Mouse (Mus musculus) hindbrain, postnatal 0 days (tissue): ENCODE measurements at regions not wholly inside any gene's neighbourhood (a gene's known extent, or its start where the extent isn't known, plus 50 kb on each side); places are given as distances from the start of the nearest gene placed in this dataset.

ENCODE experiments used
- ATAC-seq: fragments of 200-750 bp; cut with Nextera tagmentation; 2 replicates; pipeline ENCODE4 v1.8.0; 2017; ENCODE audit warnings: mild to moderate bottlenecking, moderate TSS enrichment, moderate library complexity
- DNase-seq: peaks from one replicate; pipeline ENCODE4 v3.0.0-alpha.2; 2015; ENCODE audit warnings: low spot score
- H3K27ac ChIP-seq: fragments of 300-500 bp; sonication (generic); 2 replicates; pipeline ENCODE4 v1.5.1; 2014; ENCODE audit warnings: mild to moderate bottlenecking
- H3K27me3 ChIP-seq: fragments of 300-500 bp; sonication (generic); 2 replicates; pipeline ENCODE4 v1.6.1; 2014; ENCODE audit warnings: low read length, mixed read lengths; ENCODE audit not compliant: insufficient read depth
- H3K36me3 ChIP-seq: fragments of 300-500 bp; sonication (generic); 2 replicates; pipeline ENCODE4 v1.6.1; 2014; ENCODE audit warnings: low read length, mixed read lengths; ENCODE audit not compliant: insufficient read depth
- H3K4me1 ChIP-seq: fragments of 300-500 bp; sonication (generic); 2 replicates; pipeline ENCODE4 v1.6.1; 2014; ENCODE audit warnings: antibody characterized with exemption, low read length, mixed read lengths; ENCODE audit not compliant: insufficient read depth
- H3K4me2 ChIP-seq: fragments of 300-500 bp; sonication (generic); 2 replicates; pipeline ENCODE4 v1.6.1; 2014; ENCODE audit warnings: low read depth, mild to moderate bottlenecking, low read length, moderate library complexity, mixed read lengths
- H3K4me3 ChIP-seq: fragments of 300-500 bp; sonication (generic); 2 replicates; pipeline ENCODE4 v1.5.1; 2014; ENCODE audit warnings: low read length
- H3K9ac ChIP-seq: fragments of 300-500 bp; sonication (generic); replicated peaks from 2 replicates; pipeline ENCODE4 v1.6.1; 2014; ENCODE audit warnings: mild to moderate bottlenecking, low read length, moderate library complexity, mixed read lengths
- H3K9me3 ChIP-seq: fragments of 300-500 bp; sonication (generic); 2 replicates; pipeline ENCODE4 v1.6.1; 2016; ENCODE audit warnings: low read length, mixed read lengths
- CTCF ChIP-seq: IDR thresholded peaks from 2 replicates; pipeline ENCODE4 v1.5.1; 2016; ENCODE audit warnings: antibody characterized with exemption, control low read depth, low read depth
- WGBS: fragments of 180-500 bp; shearing (Covaris S2); extraction: QIAGEN DNeasy Blood & Tissue Kit; methylation state at CpG from one replicate; pipeline ENCODE4 v1.1.7; 2014; 5-methylcytosine and 5-hydroxymethylcytosine counted together

- WGBS, result 55% methylated on average over 1 of the region's 1 CpGs
- no peak for TF ChIP-seq CTCF
These were observed 620.8 kb upstream of the Gm10131 start for GRCm38 (mm10) chr8:34732362-34732761.

GRCm38 (mm10) chr8:34731096-34731999 lies 619.8 kb upstream of the Gm10131 start:
- H3K27me3 ChIP-seq, result no peaks in the 10 kb centered on the region
- peak overlapping the region; percentile 40 for H3K4me2 ChIP-seq
- H3K4me1 ChIP-seq, result no peaks in the 10 kb centered on the region
- H3K27ac ChIP-seq, result no peak overlapping the region
- ATAC-seq (no peak), DNase-seq (peak; percentile 52)
- no peaks in the 10 kb centered on the region for H3K9me3 ChIP-seq
- WGBS, result 17% methylated on average over 12 of the region's 12 CpGs
- H3K4me3 ChIP-seq, result peak overlapping the region; percentile 3; the same call in 1 of the 2 replicates
- TF ChIP-seq CTCF, result no peak
- H3K36me3 ChIP-seq, result no peaks in the 10 kb centered on the region
- no peak overlapping the region for H3K9ac ChIP-seq

More at GRCm38 (mm10) chr8:34732362-34732761, 620.8 kb upstream of the Gm10131 start:
- Histone ChIP-seq H3K4me3 (no peak overlapping the region), H3K27me3 (no peaks in the 10 kb centered on the region), H3K9ac (no peak overlapping the region), H3K4me1 (no peaks in the 10 kb centered on the region), H3K36me3 (no peaks in the 10 kb centered on the region), H3K27ac (no peak overlapping the region), H3K4me2 (no peak overlapping the region), H3K9me3 (0 out of 2 replicates have a peak, but pooled peaks cover 3% of the 10 kb centered on the region)
- ATAC-seq (no peak), DNase-seq (no peak)

- WGBS, result 80% methylated on average over 7 of the region's 7 CpGs
- no peaks in the 10 kb centered on the region for H3K27me3 ChIP-seq
- no peaks in the 10 kb centered on the region for H3K4me1 ChIP-seq
- no peak overlapping the region for H3K4me3 ChIP-seq
- H3K36me3 ChIP-seq, result no peaks in the 10 kb centered on the region
- ATAC-seq (no peak), DNase-seq (no peak)
- H3K9ac ChIP-seq, result no peak overlapping the region
- TF ChIP-seq CTCF, result no peak
- no peaks in the 10 kb centered on the region for H3K9me3 ChIP-seq
- H3K27ac ChIP-seq, result no peak overlapping the region
- no peak overlapping the region for H3K4me2 ChIP-seq
These were observed 618.0 kb upstream of the Gm10131 start for GRCm38 (mm10) chr8:34729585-34729984.

GRCm38 (mm10) chr8:34727699-34728098 lies 616.2 kb upstream of the Gm10131 start:
- Histone ChIP-seq H3K27me3 (no peaks in the 10 kb centered on the region), H3K4me2 (no peak overlapping the region), H3K36me3 (no peaks in the 10 kb centered on the region), H3K4me3 (no peak overlapping the region), H3K27ac (no peak overlapping the region), H3K9me3 (no peaks in the 10 kb centered on the region), H3K9ac (no peak overlapping the region), H3K4me1 (no peaks in the 10 kb centered on the region)
- DNase-seq, result no peak
- 58% methylated on average over 8 of the region's 8 CpGs for WGBS
- TF ChIP-seq CTCF, result no peak
- ATAC-seq, result no peak

- H3K36me3 ChIP-seq, result no peaks in the 10 kb centered on the region
- no peak overlapping the region for H3K9ac ChIP-seq
- no peaks in the 10 kb centered on the region for H3K4me1 ChIP-seq
- no peak for ATAC-seq
- no peak overlapping the region for H3K27ac ChIP-seq
- H3K9me3 ChIP-seq, result no peaks in the 10 kb centered on the region
- TF ChIP-seq CTCF, result no peak
- no peak overlapping the region for H3K4me3 ChIP-seq
- WGBS, result 76% methylated on average over 10 of the region's 10 CpGs
- no peak for DNase-seq
- H3K4me2 ChIP-seq, result no peak overlapping the region
- H3K27me3 ChIP-seq, result no peaks in the 10 kb centered on the region
These were observed 614.7 kb upstream of the Gm10131 start for GRCm38 (mm10) chr8:34726145-34726767.

GRCm38 (mm10) chr8:34725546-34725945 lies 614.0 kb upstream of the Gm10131 start:
- 79% methylated on average over 4 of the region's 4 CpGs for WGBS
- H3K4me2 ChIP-seq, result no peak overlapping the region

More at GRCm38 (mm10) chr8:34725546-34725945, 614.0 kb upstream of the Gm10131 start:
- no peak for TF ChIP-seq CTCF
- H3K27me3 ChIP-seq, result no peaks in the 10 kb centered on the region
- DNase-seq, result no peak
- no peak overlapping the region for H3K27ac ChIP-seq
- H3K36me3 ChIP-seq, result no peaks in the 10 kb centered on the region
- no peaks in the 10 kb centered on the region for H3K9me3 ChIP-seq
- ATAC-seq, result no peak
- H3K4me3 ChIP-seq, result no peak overlapping the region
- H3K9ac ChIP-seq, result no peak overlapping the region
- no peaks in the 10 kb centered on the region for H3K4me1 ChIP-seq
